Mouse (Mus musculus): ENCODE results near the gene 1700001F09Rik. TPM values are rescaled to one million over a fixed set of nuclear protein-coding genes. Genes with fewer than 3 reads are reported as not detected.
"Not testable (repeated sequence)": the region's sequence is repeated elsewhere in the genome, so short reads cannot be mapped to it uniquely, and the experiment has no call there.

1700001F09Rik gene
- not detected in 2 replicates for polyA plus RNA-seq (2014; fragmentation: Nextera tagmentation; extraction: Ambion mirVana)

DNA sequence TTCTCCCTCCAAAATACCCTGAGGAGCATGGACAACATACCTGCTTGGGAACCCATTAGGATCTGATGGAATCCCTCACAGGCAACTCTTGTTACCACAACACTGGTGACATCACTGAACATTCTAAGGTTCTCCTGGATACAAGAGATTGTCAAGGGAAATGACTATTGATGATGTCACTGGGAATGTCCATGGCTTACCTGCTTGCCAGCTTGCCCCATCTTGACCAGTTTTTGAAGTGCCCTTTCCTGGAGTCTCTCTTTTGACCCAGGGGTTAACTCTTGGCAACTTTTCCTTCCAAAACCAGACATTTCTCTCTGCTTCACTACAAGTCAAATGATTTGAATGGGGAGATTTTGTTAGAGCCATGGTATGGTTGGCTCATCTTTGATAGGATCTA lies at the start of gene 1700001F09Rik:
TSS of gene 1700001F09Rik (minus strand) at position 101 of the 400 bp plus-strand sequence.
- not testable (repeated sequence) for ATAC-seq (replicated peaks; ENCODE audit: insufficient number of reproducible peaks, low FRiP score, low TSS enrichment, low read depth); H3K4me3 ChIP-seq (ENCODE audit: low read depth, low read length)

DNA sequence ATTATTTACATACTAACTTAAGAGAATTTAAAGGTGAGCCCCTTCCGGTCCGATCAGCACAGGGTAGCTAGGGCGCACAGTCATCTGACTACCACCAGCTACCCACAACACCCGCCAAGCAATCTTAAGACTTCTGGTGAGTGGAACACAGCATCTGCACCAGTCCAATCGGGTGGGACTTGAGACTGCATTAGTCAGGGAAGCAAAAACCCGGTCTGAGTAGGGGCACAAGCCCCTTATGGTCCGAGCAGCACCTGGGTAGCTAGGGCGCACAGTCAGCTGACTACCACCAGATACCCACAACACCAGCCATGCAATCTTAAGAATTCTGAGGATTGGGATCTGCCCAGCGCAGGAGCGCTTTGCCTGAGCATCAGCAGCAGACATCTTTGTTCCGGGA lies 14.1 kb upstream of the 1700001F09Rik start:
- H3K4me3 ChIP-seq (ENCODE audit: low read depth, low read length); H3K9ac ChIP-seq (replicated peaks; ENCODE audit: low read length); H3K27ac ChIP-seq (replicated peaks; ENCODE audit: low read depth, low read length); H3K27me3 ChIP-seq (ENCODE audit: control insufficient read depth, insufficient read depth, low read length); H3K4me2 ChIP-seq (ENCODE audit: low read depth, low read length); H3K4me1 ChIP-seq (ENCODE audit: control insufficient read depth, insufficient read depth, low read length); H3K9me3 ChIP-seq (replicated peaks; ENCODE audit: control insufficient read depth, low read length); H3K36me3 ChIP-seq (replicated peaks; ENCODE audit: control insufficient read depth, insufficient read depth, low read depth, low read length); ATAC-seq (replicated peaks; ENCODE audit: insufficient number of reproducible peaks, low FRiP score, low TSS enrichment, low read depth); DNase-seq (ENCODE audit: low spot score): not testable (repeated sequence)
- WGBS: 78% methylated on average over 8 of the region's 11 CpGs

More for the DNA sequence above, at the start of gene 1700001F09Rik:
- not testable (repeated sequence) for H3K9me3 ChIP-seq (replicated peaks; ENCODE audit: control insufficient read depth, low read length); H3K9ac ChIP-seq (replicated peaks; ENCODE audit: low read length); H3K4me2 ChIP-seq (ENCODE audit: low read depth, low read length); H3K27ac ChIP-seq (replicated peaks; ENCODE audit: low read depth, low read length); H3K27me3 ChIP-seq (ENCODE audit: control insufficient read depth, insufficient read depth, low read length); H3K36me3 ChIP-seq (replicated peaks; ENCODE audit: control insufficient read depth, insufficient read depth, low read depth, low read length); H3K4me1 ChIP-seq (ENCODE audit: control insufficient read depth, insufficient read depth, low read length); DNase-seq (ENCODE audit: low spot score)

DNA sequence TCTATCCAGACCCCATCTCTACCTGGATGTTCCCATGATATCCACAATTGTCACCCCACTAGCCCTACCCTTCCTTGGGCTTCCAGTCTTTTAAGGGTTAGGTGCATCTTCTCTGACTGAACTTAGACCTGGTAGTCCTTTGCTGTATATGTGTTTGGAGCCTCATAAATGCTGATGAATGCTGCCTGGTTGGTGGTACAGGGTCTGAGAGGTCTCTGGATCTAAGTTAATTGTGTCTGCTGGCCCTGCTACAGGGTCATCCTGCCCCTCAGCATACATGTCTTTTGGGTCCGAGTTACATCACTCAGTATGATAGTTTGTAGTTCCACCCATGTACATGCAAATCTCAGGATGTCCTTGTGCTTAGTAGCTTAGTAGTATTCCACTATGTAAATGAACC lies 11.6 kb upstream of the 1700001F09Rik start:
- not testable (repeated sequence) for H3K27ac ChIP-seq (replicated peaks; ENCODE audit: low read depth, low read length); H3K4me3 ChIP-seq (ENCODE audit: low read depth, low read length); H3K36me3 ChIP-seq (replicated peaks; ENCODE audit: control insufficient read depth, insufficient read depth, low read depth, low read length); H3K9ac ChIP-seq (replicated peaks; ENCODE audit: low read length); H3K9me3 ChIP-seq (replicated peaks; ENCODE audit: control insufficient read depth, low read length); H3K4me2 ChIP-seq (ENCODE audit: low read depth, low read length); H3K4me1 ChIP-seq (ENCODE audit: control insufficient read depth, insufficient read depth, low read length); DNase-seq (ENCODE audit: low spot score); ATAC-seq (replicated peaks; ENCODE audit: insufficient number of reproducible peaks, low FRiP score, low TSS enrichment, low read depth); H3K27me3 ChIP-seq (ENCODE audit: control insufficient read depth, insufficient read depth, low read length)
- 67% methylated on average over 1 of the region's 1 CpGs for WGBS

DNA sequence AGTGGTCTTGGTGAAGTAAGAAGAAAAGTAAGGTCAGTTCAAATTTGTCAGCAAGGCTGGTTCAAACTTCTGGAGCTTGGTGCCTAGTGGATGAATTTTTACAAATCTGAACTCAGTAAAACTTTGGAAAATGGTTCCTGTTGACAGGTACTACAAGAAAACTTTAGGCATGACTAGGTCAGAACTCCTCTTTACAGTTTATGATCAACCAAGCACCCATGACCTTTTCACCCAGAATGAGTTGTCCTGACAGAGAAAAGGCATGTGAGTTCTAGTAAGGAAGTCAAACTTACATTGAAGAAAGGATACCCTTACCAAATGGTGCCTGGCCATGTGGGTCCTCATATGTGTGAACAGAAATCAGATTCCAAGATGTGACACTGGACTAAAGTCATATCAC lies 9.9 kb upstream of the 1700001F09Rik start:
- H3K4me2 ChIP-seq (ENCODE audit: low read depth, low read length); H3K4me3 ChIP-seq (ENCODE audit: low read depth, low read length); H3K9me3 ChIP-seq (replicated peaks; ENCODE audit: control insufficient read depth, low read length); H3K9ac ChIP-seq (replicated peaks; ENCODE audit: low read length); H3K27me3 ChIP-seq (ENCODE audit: control insufficient read depth, insufficient read depth, low read length); H3K4me1 ChIP-seq (ENCODE audit: control insufficient read depth, insufficient read depth, low read length); ATAC-seq (replicated peaks; ENCODE audit: insufficient number of reproducible peaks, low FRiP score, low TSS enrichment, low read depth); H3K27ac ChIP-seq (replicated peaks; ENCODE audit: low read depth, low read length); H3K36me3 ChIP-seq (replicated peaks; ENCODE audit: control insufficient read depth, insufficient read depth, low read depth, low read length); DNase-seq (ENCODE audit: low spot score): not testable (repeated sequence)

DNA sequence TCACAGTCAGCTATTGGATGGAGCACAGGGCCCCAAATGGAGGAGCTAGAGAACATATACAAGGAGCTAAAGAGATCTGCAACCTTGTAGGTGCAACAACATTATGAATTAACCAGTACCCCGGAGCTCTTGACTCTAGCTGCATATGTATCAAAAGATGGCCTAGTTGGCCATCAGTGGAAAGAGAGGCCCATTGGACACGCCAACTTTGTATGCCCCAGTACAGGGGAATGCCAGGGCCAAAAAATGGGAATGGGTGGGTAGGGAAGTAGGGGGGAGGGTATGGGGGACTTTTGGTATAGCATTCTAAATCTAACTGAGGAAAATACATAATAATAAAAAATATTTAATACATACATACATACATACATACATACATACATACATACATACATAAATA lies 5.3 kb upstream of the 1700001F09Rik start:
- not testable (repeated sequence) for H3K27me3 ChIP-seq (ENCODE audit: control insufficient read depth, insufficient read depth, low read length); H3K4me3 ChIP-seq (ENCODE audit: low read depth, low read length); DNase-seq (ENCODE audit: low spot score); H3K27ac ChIP-seq (replicated peaks; ENCODE audit: low read depth, low read length); H3K4me2 ChIP-seq (ENCODE audit: low read depth, low read length); H3K4me1 ChIP-seq (ENCODE audit: control insufficient read depth, insufficient read depth, low read length); ATAC-seq (replicated peaks; ENCODE audit: insufficient number of reproducible peaks, low FRiP score, low TSS enrichment, low read depth); H3K36me3 ChIP-seq (replicated peaks; ENCODE audit: control insufficient read depth, insufficient read depth, low read depth, low read length); H3K9me3 ChIP-seq (replicated peaks; ENCODE audit: control insufficient read depth, low read length); H3K9ac ChIP-seq (replicated peaks; ENCODE audit: low read length)
- 80% methylated on average over 1 of the region's 2 CpGs for WGBS

DNA sequence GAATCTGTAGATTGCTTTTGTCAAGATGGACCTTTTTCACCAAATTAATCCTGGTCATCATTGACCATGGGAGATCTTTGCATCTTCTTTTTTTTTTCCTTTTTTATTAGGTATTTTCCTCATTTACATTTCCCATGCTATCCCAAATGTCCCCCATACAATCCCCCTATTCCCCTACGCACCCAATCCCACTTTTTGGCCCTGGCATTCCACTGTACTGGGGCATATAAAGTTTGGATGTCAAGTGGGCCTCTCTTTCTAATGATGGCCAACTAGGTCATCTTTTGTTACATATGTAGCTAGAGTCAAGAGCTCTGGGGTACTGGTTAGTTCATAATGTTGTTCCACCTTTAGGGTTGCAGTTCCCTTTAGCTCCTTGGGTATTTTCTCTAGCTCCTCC lies 10.0 kb downstream of the 1700001F09Rik start:
- H3K27ac ChIP-seq (replicated peaks; ENCODE audit: low read depth, low read length); H3K36me3 ChIP-seq (replicated peaks; ENCODE audit: control insufficient read depth, insufficient read depth, low read depth, low read length); H3K9ac ChIP-seq (replicated peaks; ENCODE audit: low read length); H3K27me3 ChIP-seq (ENCODE audit: control insufficient read depth, insufficient read depth, low read length); DNase-seq (ENCODE audit: low spot score); ATAC-seq (replicated peaks; ENCODE audit: insufficient number of reproducible peaks, low FRiP score, low TSS enrichment, low read depth); H3K4me2 ChIP-seq (ENCODE audit: low read depth, low read length); H3K4me1 ChIP-seq (ENCODE audit: control insufficient read depth, insufficient read depth, low read length); H3K9me3 ChIP-seq (replicated peaks; ENCODE audit: control insufficient read depth, low read length); H3K4me3 ChIP-seq (ENCODE audit: low read depth, low read length): not testable (repeated sequence)
- 70% methylated on average over 1 of the region's 1 CpGs for WGBS

DNA sequence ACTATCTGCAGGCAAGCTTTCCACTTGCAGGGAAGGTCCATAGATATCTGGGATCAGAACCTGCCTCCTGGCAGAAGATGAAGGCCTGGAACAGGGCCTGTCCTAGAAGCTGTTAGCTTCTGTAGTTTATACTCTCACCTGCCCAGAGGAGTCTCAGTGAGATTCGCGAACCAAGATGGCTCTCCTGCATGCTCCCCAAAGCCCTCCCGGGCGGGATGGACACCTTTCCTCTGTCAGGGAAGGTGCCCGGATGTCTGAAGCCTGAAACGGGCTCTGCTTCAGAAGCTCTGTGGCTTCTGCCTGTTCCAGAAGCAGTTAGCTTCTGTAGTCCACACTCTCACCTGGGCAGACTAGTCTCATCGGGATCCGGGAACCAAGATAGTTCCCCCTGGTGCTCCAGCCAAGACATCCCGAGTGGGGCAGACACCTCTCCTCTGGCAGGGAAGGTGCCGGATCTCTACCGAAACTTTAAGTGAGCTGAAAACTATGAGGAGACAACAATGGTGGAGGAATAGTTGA lies 16.2 kb downstream of the 1700001F09Rik start:
- 88% methylated on average over 9 of the region's 11 CpGs for WGBS
- H3K4me3 ChIP-seq (ENCODE audit: low read depth, low read length); H3K9ac ChIP-seq (replicated peaks; ENCODE audit: low read length); ATAC-seq (replicated peaks; ENCODE audit: insufficient number of reproducible peaks, low FRiP score, low TSS enrichment, low read depth); H3K4me1 ChIP-seq (ENCODE audit: control insufficient read depth, insufficient read depth, low read length); H3K9me3 ChIP-seq (replicated peaks; ENCODE audit: control insufficient read depth, low read length); H3K27me3 ChIP-seq (ENCODE audit: control insufficient read depth, insufficient read depth, low read length); H3K36me3 ChIP-seq (replicated peaks; ENCODE audit: control insufficient read depth, insufficient read depth, low read depth, low read length); H3K4me2 ChIP-seq (ENCODE audit: low read depth, low read length); DNase-seq (ENCODE audit: low spot score); H3K27ac ChIP-seq (replicated peaks; ENCODE audit: low read depth, low read length): not testable (repeated sequence)

DNA sequence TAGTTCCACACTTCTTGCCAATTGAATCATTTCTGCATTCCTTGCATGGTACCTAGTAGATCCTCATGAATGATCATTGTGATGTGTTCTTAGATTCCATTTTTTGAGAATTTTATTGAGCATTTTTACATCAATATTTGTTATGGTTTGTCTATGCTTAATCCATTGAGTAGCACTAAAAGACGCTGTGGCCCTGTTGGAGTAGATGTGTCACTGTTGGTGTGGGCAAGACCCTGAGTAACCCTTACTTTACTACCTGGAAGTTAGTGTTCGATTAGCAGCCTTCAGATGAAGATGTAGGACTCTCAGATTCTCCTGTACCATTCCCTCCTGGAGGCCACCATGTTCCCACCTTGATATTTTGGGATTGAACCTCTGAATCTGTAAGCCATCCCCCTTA lies 19.0 kb downstream of the 1700001F09Rik start:
- not testable (repeated sequence) for H3K27ac ChIP-seq (replicated peaks; ENCODE audit: low read depth, low read length); H3K27me3 ChIP-seq (ENCODE audit: control insufficient read depth, insufficient read depth, low read length); H3K36me3 ChIP-seq (replicated peaks; ENCODE audit: control insufficient read depth, insufficient read depth, low read depth, low read length); H3K4me2 ChIP-seq (ENCODE audit: low read depth, low read length); H3K4me3 ChIP-seq (ENCODE audit: low read depth, low read length); H3K9me3 ChIP-seq (replicated peaks; ENCODE audit: control insufficient read depth, low read length); H3K9ac ChIP-seq (replicated peaks; ENCODE audit: low read length); H3K4me1 ChIP-seq (ENCODE audit: control insufficient read depth, insufficient read depth, low read length); ATAC-seq (replicated peaks; ENCODE audit: insufficient number of reproducible peaks, low FRiP score, low TSS enrichment, low read depth); DNase-seq (ENCODE audit: low spot score)
- 85% methylated on average over 2 of the region's 2 CpGs for WGBS

All from embryonic facial prominence, embryonic 11.5 days (tissue).